Mouse (Mus musculus): ENCODE results near the gene Lurap1.

The Lurap1 gene

DNA sequence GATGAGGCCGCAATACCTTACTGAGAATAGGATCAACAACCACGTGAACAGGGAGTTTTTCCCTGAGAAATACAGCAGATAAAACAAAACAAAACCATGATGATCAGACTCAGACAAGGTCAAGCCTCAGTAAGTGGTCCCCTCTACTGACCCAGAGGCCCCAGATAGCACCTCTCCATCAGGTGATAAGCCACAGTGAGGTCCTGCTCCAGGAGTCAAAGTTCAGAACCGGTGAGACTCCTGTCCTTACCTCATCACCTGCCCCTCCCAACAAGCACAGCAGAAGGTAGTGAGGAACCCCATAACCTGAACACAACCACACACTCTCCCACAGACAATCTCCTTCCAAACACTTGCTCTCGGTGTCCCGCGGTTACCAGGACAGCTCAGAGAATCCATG is 40.4 kb downstream of the Lurap1 start:
- in situ Hi-C loops (cut with MseI, MboI), result no loop called here

DNA sequence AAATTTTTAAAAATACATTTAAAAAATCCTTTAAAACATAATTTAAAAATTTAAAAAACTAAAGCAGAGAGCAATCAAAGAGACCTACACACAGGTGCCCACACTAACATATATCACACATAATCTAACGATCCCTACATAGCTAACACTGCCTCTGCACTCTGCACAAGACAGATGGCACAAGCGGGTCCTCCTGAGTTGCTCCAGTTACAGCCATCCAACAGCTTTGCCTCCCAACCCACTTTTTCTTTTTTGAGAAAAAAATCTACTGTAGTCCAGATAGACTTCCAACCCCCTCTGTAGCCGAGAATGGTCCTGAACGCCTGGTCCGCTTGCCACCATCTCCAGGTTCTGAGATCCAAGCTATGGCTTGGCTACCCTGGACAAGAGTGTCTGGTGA is 45.9 kb downstream of the Lurap1 start:
- in situ Hi-C loops (cut with MseI, MboI), result no loop called here

DNA sequence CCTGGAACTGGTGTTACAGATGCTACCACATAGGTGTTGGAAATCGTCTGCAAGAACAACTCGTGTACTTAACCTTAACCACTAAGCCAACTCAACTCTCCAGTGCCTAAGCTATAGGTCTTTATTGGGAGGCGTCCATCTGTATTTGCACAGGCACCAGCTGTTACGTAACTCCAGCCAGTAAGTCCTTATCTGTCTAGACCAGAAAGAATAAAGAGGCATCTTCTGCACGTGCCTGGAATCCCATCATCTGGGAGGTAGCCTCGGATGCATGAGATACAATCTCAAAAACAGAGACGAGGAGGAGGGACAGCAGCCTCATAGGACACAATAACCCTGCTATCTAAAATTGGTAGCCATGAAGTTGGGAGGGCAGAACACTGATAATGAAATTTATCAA is 50.2 kb downstream of the Lurap1 start:
- in situ Hi-C loops (cut with MseI, MboI), result no loop called here

DNA sequence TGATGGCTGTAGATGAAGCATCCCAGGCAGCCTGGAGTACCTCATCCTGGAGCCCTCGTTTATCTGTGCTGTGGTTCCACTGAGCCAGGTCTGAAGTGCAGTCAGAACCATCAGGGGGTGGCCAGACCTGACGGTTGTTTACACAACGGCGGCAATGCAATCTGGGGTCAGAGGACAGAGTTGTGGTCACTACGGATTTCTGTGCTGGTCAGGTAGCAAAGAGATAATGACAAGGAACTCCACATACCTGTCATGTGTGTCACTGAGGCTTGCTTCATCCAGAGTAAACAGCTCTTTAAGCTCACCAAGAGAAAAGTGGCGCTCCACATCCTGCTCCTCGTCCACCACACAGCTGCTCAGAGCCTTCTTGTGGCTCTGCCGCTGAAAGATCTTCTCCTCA is 53.9 kb downstream of the Lurap1 start:
- in situ Hi-C loops (cut with MseI, MboI), result no loop called here

DNA sequence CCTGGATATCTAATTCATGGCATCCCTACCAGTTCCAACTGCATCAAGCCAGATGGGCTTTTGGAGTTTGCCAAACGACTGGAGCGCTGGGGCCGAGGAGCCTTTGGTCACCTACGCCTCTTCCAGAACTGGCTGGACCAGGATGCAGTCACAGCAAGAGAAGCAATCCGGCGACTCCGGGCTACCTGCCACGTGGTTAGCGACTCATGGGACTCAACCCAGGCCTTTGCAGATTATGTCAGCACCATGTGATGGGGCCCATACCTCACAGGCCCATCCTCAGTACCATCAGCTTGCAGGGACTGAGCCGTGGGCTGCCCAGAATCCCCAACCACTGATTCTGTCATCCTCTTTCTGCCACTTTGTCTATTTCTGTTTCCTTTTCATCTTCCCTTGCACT is 54.8 kb downstream of the Lurap1 start:
- in situ Hi-C loops (cut with MseI, MboI), result no loop called here

DNA sequence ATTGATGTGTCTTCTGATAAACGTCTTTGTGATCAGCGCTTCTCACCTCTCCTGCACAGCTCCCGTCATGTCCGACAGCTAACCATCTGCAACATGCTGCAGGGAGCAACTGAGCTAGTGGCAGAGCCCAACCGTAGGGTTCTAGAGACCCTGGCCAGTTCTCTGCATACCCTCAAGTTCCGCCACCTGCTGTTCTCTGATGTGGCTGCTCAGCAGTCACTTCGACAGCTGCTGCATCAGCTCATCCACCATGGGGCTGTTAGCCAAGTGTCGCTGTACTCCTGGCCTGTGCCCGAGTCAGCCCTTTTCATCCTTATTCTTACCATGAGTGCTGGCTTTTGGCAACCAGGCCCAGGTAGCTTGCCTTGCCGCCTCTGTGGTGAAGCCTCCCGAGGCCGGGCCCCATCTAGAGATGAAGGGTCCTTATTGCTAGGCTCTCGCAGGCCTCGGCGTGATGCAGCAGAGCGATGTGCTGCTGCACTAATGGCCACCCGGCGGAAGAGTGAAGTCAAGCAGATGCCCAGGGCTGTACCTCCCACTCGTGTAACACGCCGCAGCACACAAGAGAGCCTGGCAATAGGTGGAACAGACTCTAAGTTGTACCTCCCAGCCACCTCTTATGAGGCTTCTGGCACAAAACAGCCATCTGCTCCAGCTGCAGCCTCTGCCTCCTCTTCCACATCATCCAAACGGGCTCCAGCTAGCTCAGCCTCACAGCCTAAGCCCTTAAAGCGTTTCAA is 62.5 kb downstream of the Lurap1 start:
- in situ Hi-C loops (cut with MseI, MboI), result no loop called here

Data from mouse trophoblast stem cell (cell line).